Mouse (Mus musculus) MEL (cell line): ENCODE data around the gene Cltb. TPM values are rescaled to one million over a fixed set of nuclear protein-coding genes. Genes with fewer than 3 reads are reported as not detected.

Experiments used
- DNase-seq: peaks from one replicate; pipeline ENCODE4 v3.0.0; 2011; ENCODE audit warnings: low read depth, low spot score
- H3K27ac ChIP-seq: 2 replicates; pipeline ENCODE4 v1.5.1; 2012; ENCODE audit warnings: low read depth, mild to moderate bottlenecking, control low read depth, low read length, moderate library complexity; ENCODE audit not compliant: control insufficient read depth
- H3K27me3 ChIP-seq, 2 experiments: fragments of 150-350 bp in 1 of 2; sonication (generic) in 1 of 2; 2 replicates each; pipeline ENCODE4 v1.6.1; 2012; ENCODE audit warnings: low read length in 2 of 2, mild to moderate bottlenecking in 2 of 2, improper control_type of control experiment in 1 of 2, moderate library complexity in 1 of 2; ENCODE audit not compliant: insufficient read depth in 2 of 2, control insufficient read depth in 1 of 2
- H3K36me3 ChIP-seq, 2 experiments: 2 replicates each; pipeline ENCODE4 v1.6.1; 2012 to 2014; ENCODE audit warnings: low read length in 2 of 2, improper control_type of control experiment in 1 of 2, inconsistent platforms in 1 of 2, mild to moderate bottlenecking in 1 of 2; ENCODE audit not compliant: insufficient read depth in 2 of 2, control insufficient read depth in 1 of 2
- H3K4me1 ChIP-seq, 2 experiments: fragments of 150-350 bp in 1 of 2; sonication (generic) in 1 of 2; 2 replicates each; pipeline ENCODE4 v1.6.1; 2012; ENCODE audit warnings: low read length in 2 of 2, improper control_type of control experiment in 1 of 2, mild to moderate bottlenecking in 1 of 2; ENCODE audit not compliant: insufficient read depth in 2 of 2, control insufficient read depth in 1 of 2
- H3K4me3 ChIP-seq, 2 experiments: fragments of 150-350 bp in 1 of 2; sonication (generic) in 1 of 2; 2 replicates each; pipeline ENCODE4 v1.5.1; 2012; ENCODE audit warnings: low read depth in 2 of 2, low read length in 2 of 2, mild to moderate bottlenecking in 2 of 2, moderate library complexity in 2 of 2, control low read depth in 1 of 2, improper control_type of control experiment in 1 of 2; ENCODE audit not compliant: control insufficient read depth in 1 of 2, insufficient read depth in 1 of 2
- H3K79me2 ChIP-seq: 2 replicates; pipeline ENCODE4 v1.6.1; 2012; ENCODE audit warnings: mild to moderate bottlenecking, low read length, moderate library complexity; ENCODE audit not compliant: control insufficient read depth, poor library complexity, insufficient read depth
- H3K9ac ChIP-seq: 2 replicates; pipeline ENCODE4 v1.6.1; 2012; ENCODE audit warnings: low read depth, mild to moderate bottlenecking, control low read depth, low read length, moderate library complexity; ENCODE audit not compliant: control insufficient read depth, poor library complexity, severe bottlenecking
- H3K9me3 ChIP-seq: fragments of 150-350 bp; sonication (generic); replicated peaks from 2 replicates; pipeline ENCODE4 v1.6.1; 2012; ENCODE audit warnings: mild to moderate bottlenecking, low read length, improper control_type of control experiment, moderate library complexity; ENCODE audit not compliant: insufficient read depth
- BHLHE40 ChIP-seq: IDR thresholded peaks from 2 replicates; pipeline ENCODE4 v1.6.1; 2012; ENCODE audit warnings: low read depth, mild to moderate bottlenecking, inconsistent platforms, low read length, improper control_type of control experiment, borderline replicate concordance
- CHD1 ChIP-seq: IDR thresholded peaks from 2 replicates; pipeline ENCODE4 v1.6.1; 2012; ENCODE audit warnings: low read depth, mild to moderate bottlenecking, inconsistent platforms, low read length, improper control_type of control experiment
- CHD2 ChIP-seq: IDR thresholded peaks from 2 replicates; pipeline ENCODE4 v1.6.1; 2011; ENCODE audit warnings: low read length, improper control_type of control experiment
- CTCF ChIP-seq, 3 experiments: IDR thresholded peaks in 2 of 3; conservative IDR thresholded peaks in 1 of 3; 2 replicates each; pipeline ENCODE4 v1.5.1; 2011 to 2012; ENCODE audit warnings: low read length in 3 of 3, low read depth in 2 of 3, mild to moderate bottlenecking in 2 of 3, improper control_type of control experiment in 1 of 3, inconsistent platforms in 1 of 3, mixed read lengths in 1 of 3, moderate library complexity in 1 of 3; ENCODE audit not compliant: control insufficient read depth in 1 of 3, insufficient read depth in 1 of 3, poor library complexity in 1 of 3, severe bottlenecking in 1 of 3
- ELF1 ChIP-seq: IDR thresholded peaks from 2 replicates; pipeline ENCODE4 v1.6.1; 2014; ENCODE audit warnings: low read depth, mild to moderate bottlenecking, inconsistent platforms, low read length, improper control_type of control experiment, moderate library complexity
- EP300 ChIP-seq, 2 experiments: IDR thresholded peaks; 2 replicates each; pipeline ENCODE4 v1.6.1; 2011; ENCODE audit warnings: improper control_type of control experiment in 2 of 2, low read length in 2 of 2, low read depth in 1 of 2, mild to moderate bottlenecking in 1 of 2
- ETS1 ChIP-seq: IDR thresholded peaks from 2 replicates; pipeline ENCODE4 v1.6.1; 2012; ENCODE audit warnings: low read depth, mild to moderate bottlenecking, inconsistent platforms, low read length, improper control_type of control experiment, moderate library complexity
- GABPA ChIP-seq: IDR thresholded peaks from 2 replicates; pipeline ENCODE4 v1.6.1; 2012; ENCODE audit warnings: low read depth, mild to moderate bottlenecking, inconsistent platforms, low read length, improper control_type of control experiment, moderate library complexity
- GATA1 ChIP-seq: IDR thresholded peaks from 2 replicates; pipeline ENCODE4 v1.6.1; 2011; ENCODE audit warnings: low read depth, low read length, improper control_type of control experiment
- MAX ChIP-seq: IDR thresholded peaks from 2 replicates; pipeline ENCODE4 v1.6.1; 2011; ENCODE audit warnings: low read length, improper control_type of control experiment
- MYC ChIP-seq: IDR thresholded peaks from 2 replicates; pipeline ENCODE4 v1.6.1; 2011; ENCODE audit warnings: low read depth, mild to moderate bottlenecking, low read length, improper control_type of control experiment, moderate library complexity
- NELFE ChIP-seq: IDR thresholded peaks from 2 replicates; pipeline ENCODE4 v1.6.1; 2011; ENCODE audit warnings: low read depth, low read length, improper control_type of control experiment
- POLR2A ChIP-seq, 2 experiments: IDR thresholded peaks; 2 replicates each; pipeline ENCODE4 v1.6.1; 2011 to 2012; ENCODE audit warnings: low read length in 2 of 2, mild to moderate bottlenecking in 2 of 2, control low read depth in 1 of 2, improper control_type of control experiment in 1 of 2, low read depth in 1 of 2, moderate library complexity in 1 of 2; ENCODE audit not compliant: control insufficient read depth in 1 of 2, insufficient read depth in 1 of 2, poor library complexity in 1 of 2
- POLR2AphosphoS2 ChIP-seq: IDR thresholded peaks from 2 replicates; pipeline ENCODE4 v1.6.1; 2011; ENCODE audit warnings: low read length, improper control_type of control experiment
- POLR2AphosphoS5 ChIP-seq: IDR thresholded peaks from 2 replicates; pipeline ENCODE4 v1.6.1; 2012; ENCODE audit warnings: low read depth, borderline replicate concordance, mild to moderate bottlenecking, inconsistent platforms, low read length, moderate library complexity, mixed read lengths
- SIN3A ChIP-seq: IDR thresholded peaks from 2 replicates; pipeline ENCODE4 v1.6.1; 2012; ENCODE audit warnings: low read length, improper control_type of control experiment, inconsistent platforms
- TBP ChIP-seq: IDR thresholded peaks from 2 replicates; pipeline ENCODE4 v1.8.0; 2011; ENCODE audit warnings: low read depth, low read length, improper control_type of control experiment
- USF1 ChIP-seq: IDR thresholded peaks from 2 replicates; pipeline ENCODE4 v1.6.1; 2014; ENCODE audit warnings: low read depth, mild to moderate bottlenecking, inconsistent platforms, low read length, improper control_type of control experiment, moderate library complexity
- ZC3H11A ChIP-seq: IDR thresholded peaks from 2 replicates; pipeline ENCODE4 v1.6.1; 2012; ENCODE audit warnings: low read depth, mild to moderate bottlenecking, inconsistent platforms, low read length, improper control_type of control experiment
- ZNF384 ChIP-seq: IDR thresholded peaks from 2 replicates; pipeline ENCODE4 v1.6.1; 2012; ENCODE audit warnings: low read depth, mild to moderate bottlenecking, inconsistent platforms, low read length, improper control_type of control experiment
- polyA plus RNA-seq, 2 experiments: library from polyadenylated mRNA; stranded (reverse) in 1 of 2; unstranded in 1 of 2; fragments of >175 nt in 1 of 2; fragments of >200 nt in 1 of 2; gene quantifications; 2 replicates each; pipeline versions ENCODE4 v1.2.1 to v1.2.4; 2012; ENCODE audit warnings: low replicate concordance in 2 of 2, low read depth in 1 of 2; ENCODE audit not compliant: insufficient read length in 2 of 2, insufficient read depth in 1 of 2, missing spikeins in 1 of 2
- total RNA-seq: library from RNA; depleted of rRNA; stranded (reverse); fragments of 300-350 nt; gene quantifications from 2 replicates; pipeline ENCODE4 v1.2.3, GENCODE M21; 2012

Gene Cltb
- total and polyA plus RNA-seq, 3 experiments: 23.5 to 59.9 TPM; not detected in 1

DNA sequence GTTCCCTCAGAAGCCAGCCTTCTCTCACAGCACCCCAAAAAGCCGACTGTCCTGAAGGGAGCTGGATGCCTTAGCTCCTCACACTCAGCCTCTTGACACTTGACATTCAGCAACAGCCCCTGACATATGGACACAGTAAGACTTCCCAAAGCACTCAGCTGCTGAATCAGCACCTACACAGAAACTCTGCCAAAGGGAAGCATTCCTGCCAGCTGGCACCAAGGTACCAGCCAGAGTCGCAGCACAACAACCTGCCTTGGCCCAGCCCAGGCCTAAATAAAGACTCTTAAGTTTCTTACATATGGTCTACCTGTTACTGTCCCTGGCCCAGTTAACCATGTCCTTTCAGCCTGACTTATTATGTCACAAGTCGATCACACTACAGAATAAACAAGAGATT is 54.3 kb downstream of the Cltb start:
- no peaks in the 10 kb centered on the region for H3K9me3 ChIP-seq
- 0 out of 2 replicates have a peak, but pooled peaks cover 2% of the 10 kb centered on the region for H3K79me2 ChIP-seq
- no peak overlapping the region for H3K27ac ChIP-seq
- H3K4me3 ChIP-seq: no peak overlapping the region
- H3K4me1 ChIP-seq: no peaks in the 10 kb centered on the region
- no peak for DNase-seq
- H3K36me3 ChIP-seq: peaks cover 0 to 3% of the 10 kb centered on the region in 2 experiments; a peak in 2 of 4 replicates
- no peaks in the 10 kb centered on the region for H3K27me3 ChIP-seq
- TF ChIP-seq ELF1 (no peak), TBP (no peak), USF1 (no peak), MAX (no peak), ZC3H11A (no peak), CHD2 (no peak), BHLHE40 (no peak), MYC (no peak), POLR2AphosphoS5 (no peak), GABPA (no peak)
- H3K9ac ChIP-seq: no peak overlapping the region

DNA sequence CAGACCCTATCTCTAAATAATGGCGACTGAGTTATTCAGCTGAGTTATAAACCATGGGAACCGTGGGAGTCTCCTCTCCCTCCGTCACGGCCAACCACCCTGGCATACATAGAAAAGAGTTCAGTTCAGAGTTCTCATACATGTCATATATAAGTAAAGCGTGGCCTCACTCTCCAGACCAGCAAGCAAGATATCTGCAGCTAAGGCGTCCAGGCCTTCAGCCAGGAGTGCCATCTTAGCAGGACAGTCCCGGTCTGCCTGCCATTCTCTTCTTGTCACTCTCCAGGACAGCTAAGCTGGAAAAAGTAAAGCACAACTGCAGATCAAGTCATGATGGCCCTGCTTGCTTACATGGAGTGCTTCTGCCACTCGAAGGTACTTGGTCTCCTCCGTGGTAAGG is 55.0 kb downstream of the Cltb start:
- H3K4me1 ChIP-seq: no peaks in the 10 kb centered on the region
- H3K27ac ChIP-seq: no peak overlapping the region
- TF ChIP-seq ZNF384 (no peak), SIN3A (no peak), CHD2 (no peak), MAX (no peak), MYC (no peak), NELFE (no peak), POLR2A (IDR thresholded peaks at IDR 0.05; ENCODE audit: control insufficient read depth in 1 of 2, insufficient read depth in 1 of 2, low read depth in 1 of 2, low read length in 2 of 2, poor library complexity in 1 of 2) (no peak), POLR2AphosphoS5 (no peak), CHD1 (no peak), EP300 (IDR thresholded peaks at IDR 0.05; ENCODE audit: low read depth in 1 of 2, low read length in 2 of 2) (no peak), ETS1 (no peak), POLR2AphosphoS2 (no peak), CTCF (IDR thresholded peaks at IDR 0.05 in 2 of 3, conservative IDR thresholded peaks at IDR 0.05 in 1 of 3; ENCODE audit: control insufficient read depth in 1 of 3, insufficient read depth in 1 of 3, low read depth in 2 of 3, low read length in 3 of 3, poor library complexity in 1 of 3, severe bottlenecking in 1 of 3) (no peak), GATA1 (no peak)
- DNase-seq: no peak
- peaks cover 0 to 3% of the 10 kb centered on the region in 2 experiments; a peak in 2 of 4 replicates for H3K36me3 ChIP-seq
- H3K79me2 ChIP-seq: 0 out of 2 replicates have a peak, but pooled peaks cover 2% of the 10 kb centered on the region
- no peaks in the 10 kb centered on the region for H3K27me3 ChIP-seq
- H3K9me3 ChIP-seq: no peaks in the 10 kb centered on the region
- H3K9ac ChIP-seq: no peak overlapping the region
- no peak overlapping the region for H3K4me3 ChIP-seq
